Mouse (Mus musculus) right cerebral cortex, adult 2 months (tissue): ENCODE measurements at regions not wholly inside any gene's neighbourhood (a gene's known extent, or its start where the extent isn't known, plus 50 kb on each side); places are given as distances from the start of the nearest gene placed in this dataset.
A peak's percentile ranks its signal among the peaks of the same experiment; 100 is the strongest.

Experiments used
- DNase-seq, 2 experiments: peaks; one replicate each; pipeline ENCODE4 v3.0.0; 2021 to 2022; ENCODE audit warnings: low spot score in 2 of 2

GRCm38 (mm10) chr9:46538616-46539015, 218.8 kb upstream of the 4931429L15Rik start:
- no peak for DNase-seq

GRCm38 (mm10) chr9:46516401-46517130, 196.8 kb upstream of the 4931429L15Rik start:
- no peak for DNase-seq

- DNase-seq = no peak
Measured at GRCm38 (mm10) chr9:46512276-46513051, 192.7 kb upstream of the 4931429L15Rik start.

GRCm38 (mm10) chr9:46511307-46511706, 191.5 kb upstream of the 4931429L15Rik start:
- DNase-seq = peak; percentile 39 to 57

- no peak for DNase-seq
Measured at GRCm38 (mm10) chr9:46509896-46510295, 190.1 kb upstream of the 4931429L15Rik start.

- no peak for DNase-seq
Measured at GRCm38 (mm10) chr9:46509458-46509857, 189.7 kb upstream of the 4931429L15Rik start.

- DNase-seq = no peak
Measured at GRCm38 (mm10) chr9:46507036-46507435, 187.2 kb upstream of the 4931429L15Rik start.

GRCm38 (mm10) chr9:46504536-46504935, 184.8 kb upstream of the 4931429L15Rik start:
- DNase-seq = no peak

- no peak for DNase-seq
Measured at GRCm38 (mm10) chr9:46504133-46504416, 184.3 kb upstream of the 4931429L15Rik start.

GRCm38 (mm10) chr9:46503321-46504132, 183.7 kb upstream of the 4931429L15Rik start:
- DNase-seq = no peak

- DNase-seq = no peak
Measured at GRCm38 (mm10) chr9:46499426-46499825, 179.6 kb upstream of the 4931429L15Rik start.

- DNase-seq = no peak
Measured at GRCm38 (mm10) chr9:46498861-46499260, 179.1 kb upstream of the 4931429L15Rik start.

GRCm38 (mm10) chr9:46495276-46495675, 175.5 kb upstream of the 4931429L15Rik start:
- no peak for DNase-seq

- DNase-seq = no peak
Measured at GRCm38 (mm10) chr9:46482859-46483443, 163.2 kb upstream of the 4931429L15Rik start.

GRCm38 (mm10) chr9:46482034-46482858, 162.5 kb upstream of the 4931429L15Rik start:
- no peak for DNase-seq

GRCm38 (mm10) chr9:46481491-46481890, 161.7 kb upstream of the 4931429L15Rik start:
- DNase-seq = no peak

- DNase-seq = no peak
Measured at GRCm38 (mm10) chr9:46480080-46480690, 160.4 kb upstream of the 4931429L15Rik start.

GRCm38 (mm10) chr9:46478611-46479010, 158.8 kb upstream of the 4931429L15Rik start:
- DNase-seq = no peak

- no peak for DNase-seq
Measured at GRCm38 (mm10) chr9:46476516-46476915, 156.7 kb upstream of the 4931429L15Rik start.

GRCm38 (mm10) chr9:46473681-46474080, 153.9 kb upstream of the 4931429L15Rik start:
- DNase-seq = no peak

- no peak for DNase-seq
Measured at GRCm38 (mm10) chr9:46469521-46469920, 149.7 kb upstream of the 4931429L15Rik start.
